Mouse (Mus musculus) embryo, embryonic 11 days (tissue): ENCODE measurements around the gene Zfpm1.

Source experiments
- DNase-seq: peaks from one replicate; pipeline ENCODE4 v3.0.0-alpha.2; 2015

The Zfpm1 gene

GRCm38 (mm10) chr8:122329553-122330239, 47.8 kb downstream of the Zfpm1 start:
- DNase-seq = no peak

GRCm38 (mm10) chr8:122330446-122331133, 48.6 kb downstream of the Zfpm1 start:
- DNase-seq = no peak

GRCm38 (mm10) chr8:122331134-122331523, 49.2 kb downstream of the Zfpm1 start:
- no peak for DNase-seq

- DNase-seq = peak; percentile 83
Measured at GRCm38 (mm10) chr8:122332753-122333506, 51.0 kb downstream of the Zfpm1 start.

- no peak for DNase-seq
Measured at GRCm38 (mm10) chr8:122333531-122333930, 51.6 kb downstream of the Zfpm1 start.

GRCm38 (mm10) chr8:122334791-122335490, 53.0 kb downstream of the Zfpm1 start:
- DNase-seq = no peak

- no peak for DNase-seq
Measured at GRCm38 (mm10) chr8:122335638-122336250, 53.8 kb downstream of the Zfpm1 start.

- DNase-seq = peak; percentile 84
Measured at GRCm38 (mm10) chr8:122336251-122336910, 54.4 kb downstream of the Zfpm1 start.

GRCm38 (mm10) chr8:122338852-122339251, 56.9 kb downstream of the Zfpm1 start:
- DNase-seq = no peak

- no peak for DNase-seq
Measured at GRCm38 (mm10) chr8:122340761-122341160, 58.8 kb downstream of the Zfpm1 start.

GRCm38 (mm10) chr8:122341790-122342189, 59.8 kb downstream of the Zfpm1 start:
- no peak for DNase-seq

- no peak for DNase-seq
Measured at GRCm38 (mm10) chr8:122342362-122342761, 60.4 kb downstream of the Zfpm1 start.

- peak; percentile 41 for DNase-seq
Measured at GRCm38 (mm10) chr8:122342806-122343209, 60.9 kb downstream of the Zfpm1 start.

GRCm38 (mm10) chr8:122343341-122343740, 61.4 kb downstream of the Zfpm1 start:
- no peak for DNase-seq

GRCm38 (mm10) chr8:122343758-122344157, 61.8 kb downstream of the Zfpm1 start:
- DNase-seq = peak; percentile 55

GRCm38 (mm10) chr8:122344219-122344618, 62.3 kb downstream of the Zfpm1 start:
- DNase-seq = peak; percentile 26

GRCm38 (mm10) chr8:122345181-122346095, 63.5 kb downstream of the Zfpm1 start:
- DNase-seq = no peak

GRCm38 (mm10) chr8:122347811-122348552, 66.0 kb downstream of the Zfpm1 start:
- DNase-seq = no peak

- DNase-seq = no peak
Measured at GRCm38 (mm10) chr8:122349357-122350297, 67.7 kb downstream of the Zfpm1 start.
